Mouse (Mus musculus): ENCODE data around the gene Hoxd3.

- TF ChIP-seq CTCF (IDR thresholded peaks at IDR 0.05; ENCODE audit: extremely low read depth, insufficient read length, insufficient replicate concordance, low read depth, low read length), result no peak
- TF ChIP-seq POLR2A (IDR thresholded peaks at IDR 0.05; ENCODE audit: low read depth, low read length), result no peak
Measured at GRCm38 (mm10) chr2:74675666-74676282, 36.0 kb upstream of the Hoxd3 start.

All from small intestine, adult 2 months (tissue).